Mouse (Mus musculus) hindbrain, embryonic 14.5 days (tissue): ENCODE data around the gene Hsd17b2. TPM values are rescaled to one million over a fixed set of nuclear protein-coding genes. Genes with fewer than 3 reads are reported as not detected.
"Not testable (repeated sequence)": the region's sequence is repeated elsewhere in the genome, so short reads cannot be mapped to it uniquely, and the experiment has no call there.

Experiments used
- ATAC-seq: fragments of 200-750 bp; cut with Nextera tagmentation; 2 replicates; pipeline ENCODE4 v1.8.0; 2017; ENCODE audit warnings: moderate number of reproducible peaks, mild to moderate bottlenecking, moderate TSS enrichment, moderate library complexity; ENCODE audit not compliant: low FRiP score
- DNase-seq: peaks from one replicate; pipeline ENCODE4 v3.0.0-alpha.2; 2015; ENCODE audit warnings: low spot score
- H3K27ac ChIP-seq: fragments of 300-500 bp; sonication (generic); 2 replicates; pipeline ENCODE4 v1.5.1; 2014; ENCODE audit warnings: mild to moderate bottlenecking, moderate library complexity
- H3K27me3 ChIP-seq: fragments of 300-500 bp; sonication (generic); 2 replicates; pipeline ENCODE4 v1.6.1; 2014; ENCODE audit warnings: mild to moderate bottlenecking, low read length, mixed read lengths; ENCODE audit not compliant: control insufficient read depth, insufficient read depth
- H3K36me3 ChIP-seq: fragments of 300-500 bp; sonication (generic); replicated peaks from 2 replicates; pipeline ENCODE4 v1.6.1; 2014; ENCODE audit not compliant: control insufficient read depth, insufficient read depth
- H3K4me1 ChIP-seq: fragments of 300-500 bp; sonication (generic); replicated peaks from 2 replicates; pipeline ENCODE4 v1.6.1; 2014; ENCODE audit warnings: antibody characterized with exemption, low read length, mixed read lengths; ENCODE audit not compliant: control insufficient read depth, insufficient read depth
- H3K4me2 ChIP-seq: fragments of 300-500 bp; sonication (generic); replicated peaks from 2 replicates; pipeline ENCODE4 v1.6.1; 2014; ENCODE audit warnings: mild to moderate bottlenecking, moderate library complexity
- H3K4me3 ChIP-seq: fragments of 300-500 bp; sonication (generic); replicated peaks from 2 replicates; pipeline ENCODE4 v1.5.1; 2014; ENCODE audit warnings: mild to moderate bottlenecking, low read length
- H3K9ac ChIP-seq: fragments of 300-500 bp; sonication (generic); 2 replicates; pipeline ENCODE4 v1.6.1; 2014
- H3K9me3 ChIP-seq: fragments of 300-500 bp; sonication (generic); 2 replicates; pipeline ENCODE4 v1.6.1; 2016; ENCODE audit warnings: low read length; ENCODE audit not compliant: control insufficient read depth
- WGBS: fragments of 180-500 bp; shearing (Covaris S2); extraction: QIAGEN DNeasy Blood & Tissue Kit; methylation state at CpG from one replicate; pipeline ENCODE4 v1.1.7; 2014; 5-methylcytosine and 5-hydroxymethylcytosine counted together
- polyA plus RNA-seq: library from polyadenylated mRNA; unstranded; fragments of >200 nt; fragmentation: Nextera tagmentation; extraction: Ambion mirVana; gene quantifications from 2 replicates; pipeline ENCODE4 v1.2.1, GENCODE M21; 2014

The Hsd17b2 gene
- polyA plus RNA-seq, 1 experiment from 2014 or later: 0.25 TPM

GRCm38 (mm10) chr8:117730980-117731379 lies 29.3 kb downstream of the Hsd17b2 start:
- no peaks in the 10 kb centered on the region for H3K36me3 ChIP-seq
- no peak overlapping the region for H3K4me2 ChIP-seq
- H3K9me3 ChIP-seq: no peaks in the 10 kb centered on the region
- H3K27me3 ChIP-seq: no peaks in the 10 kb centered on the region
- no peak overlapping the region for H3K27ac ChIP-seq
- no peak overlapping the region for H3K4me3 ChIP-seq
- ATAC-seq (no peak), DNase-seq (no peak)
- H3K9ac ChIP-seq: no peak overlapping the region
- 47% methylated on average over 10 of the region's 10 CpGs for WGBS
- H3K4me1 ChIP-seq: no peaks in the 10 kb centered on the region

GRCm38 (mm10) chr8:117736657-117737175 lies 35.0 kb downstream of the Hsd17b2 start:
- no peak for DNase-seq
- no peaks in the 10 kb centered on the region for H3K27me3 ChIP-seq
- no peak overlapping the region for H3K4me3 ChIP-seq
- no peaks in the 10 kb centered on the region for H3K36me3 ChIP-seq
- no peak overlapping the region for H3K9ac ChIP-seq
- no peak overlapping the region for H3K4me2 ChIP-seq
- 62% methylated on average over 3 of the region's 3 CpGs for WGBS
- no peak overlapping the region for H3K27ac ChIP-seq
- no peaks in the 10 kb centered on the region for H3K4me1 ChIP-seq
- H3K9me3 ChIP-seq: no peaks in the 10 kb centered on the region
- no peak for ATAC-seq

GRCm38 (mm10) chr8:117738206-117738605 lies 36.5 kb downstream of the Hsd17b2 start:
- 88% methylated on average over 1 of the region's 1 CpGs for WGBS

GRCm38 (mm10) chr8:117740387-117740998 lies 38.8 kb downstream of the Hsd17b2 start:
- ATAC-seq (no peak), DNase-seq (no peak)
- 91% methylated on average over 5 of the region's 5 CpGs for WGBS
- H3K4me3 ChIP-seq: no peak overlapping the region
- H3K27me3 ChIP-seq: no peaks in the 10 kb centered on the region
- H3K9me3 ChIP-seq: no peaks in the 10 kb centered on the region
- H3K4me2 ChIP-seq: no peak overlapping the region
- H3K9ac ChIP-seq: no peak overlapping the region
- no peaks in the 10 kb centered on the region for H3K36me3 ChIP-seq
- no peaks in the 10 kb centered on the region for H3K4me1 ChIP-seq
- no peak overlapping the region for H3K27ac ChIP-seq

More at GRCm38 (mm10) chr8:117738206-117738605, 36.5 kb downstream of the Hsd17b2 start:
- H3K9me3 ChIP-seq, H3K36me3 ChIP-seq, DNase-seq, H3K4me1 ChIP-seq, H3K27me3 ChIP-seq, H3K4me3 ChIP-seq, H3K27ac ChIP-seq, H3K4me2 ChIP-seq, H3K9ac ChIP-seq, ATAC-seq: not testable (repeated sequence)

- Histone ChIP-seq H3K4me1 (no peaks in the 10 kb centered on the region), H3K9ac (no peak overlapping the region), H3K4me2 (no peak overlapping the region), H3K27me3 (no peaks in the 10 kb centered on the region), H3K36me3 (no peaks in the 10 kb centered on the region), H3K27ac (no peak overlapping the region), H3K9me3 (no peaks in the 10 kb centered on the region), H3K4me3 (no peak overlapping the region)
- no peak for ATAC-seq
- 59% methylated on average over 15 of the region's 15 CpGs for whole genome bisulfite sequencing
- no peak for DNase-seq
These were observed 40.8 kb downstream of the Hsd17b2 start for GRCm38 (mm10) chr8:117742431-117743012.

GRCm38 (mm10) chr8:117746651-117747050 lies 44.9 kb downstream of the Hsd17b2 start:
- no peak overlapping the region for H3K4me2 ChIP-seq
- H3K9me3 ChIP-seq: no peaks in the 10 kb centered on the region
- DNase-seq: no peak
- no peak overlapping the region for H3K4me3 ChIP-seq
- ATAC-seq: no peak
- H3K36me3 ChIP-seq: no peaks in the 10 kb centered on the region
- H3K27me3 ChIP-seq: no peaks in the 10 kb centered on the region
- WGBS: 91% methylated on average over 5 of the region's 5 CpGs
- no peak overlapping the region for H3K27ac ChIP-seq
- H3K4me1 ChIP-seq: no peaks in the 10 kb centered on the region
- H3K9ac ChIP-seq: no peak overlapping the region

- whole genome bisulfite sequencing: 63% methylated on average over 2 of the region's 2 CpGs
- DNase-seq (no peak), ATAC-seq (no peak)
- H3K4me2 ChIP-seq: no peak overlapping the region
- H3K36me3 ChIP-seq: no peaks in the 10 kb centered on the region
- no peak overlapping the region for H3K27ac ChIP-seq
- H3K4me1 ChIP-seq: no peaks in the 10 kb centered on the region
- no peaks in the 10 kb centered on the region for H3K9me3 ChIP-seq
- no peaks in the 10 kb centered on the region for H3K27me3 ChIP-seq
- H3K4me3 ChIP-seq: no peak overlapping the region
- H3K9ac ChIP-seq: no peak overlapping the region
These were observed 45.7 kb downstream of the Hsd17b2 start for GRCm38 (mm10) chr8:117747428-117747827.

GRCm38 (mm10) chr8:117747886-117748730 lies 46.4 kb downstream of the Hsd17b2 start:
- Histone ChIP-seq H3K4me1 (no peaks in the 10 kb centered on the region), H3K9ac (no peak overlapping the region), H3K27ac (no peak overlapping the region), H3K4me3 (no peak overlapping the region), H3K9me3 (no peaks in the 10 kb centered on the region), H3K27me3 (no peaks in the 10 kb centered on the region), H3K4me2 (no peak overlapping the region), H3K36me3 (no peaks in the 10 kb centered on the region)
- WGBS: 78% methylated on average over 9 of the region's 9 CpGs
- ATAC-seq (no peak), DNase-seq (no peak)

GRCm38 (mm10) chr8:117749436-117749835 lies 47.7 kb downstream of the Hsd17b2 start:
- Histone ChIP-seq H3K27ac (no peak overlapping the region), H3K4me1 (no peaks in the 10 kb centered on the region), H3K4me3 (no peak overlapping the region), H3K9ac (no peak overlapping the region), H3K27me3 (no peaks in the 10 kb centered on the region), H3K9me3 (no peaks in the 10 kb centered on the region), H3K4me2 (no peak overlapping the region), H3K36me3 (no peaks in the 10 kb centered on the region)
- DNase-seq: no peak
- no peak for ATAC-seq
- WGBS: 49% methylated on average over 2 of the region's 2 CpGs
